Mouse (Mus musculus) heart, postnatal 0 days (tissue): ENCODE data around the gene Ttc28.

Experiments
- CTCF ChIP-seq: IDR thresholded peaks from 2 replicates; pipeline ENCODE4 v1.5.1; 2016; ENCODE audit warnings: antibody characterized with exemption, control low read depth, low read depth
- EP300 ChIP-seq: IDR thresholded peaks from 2 replicates; pipeline ENCODE4 v1.6.1; 2016; ENCODE audit warnings: antibody characterized with exemption, low read depth

GRCm38 (mm10) chr5:110996835-110997539, 117.4 kb downstream of the Ttc28 start:
- TF ChIP-seq CTCF (no peak), EP300 (no peak)
